Mouse (Mus musculus) cerebellum, adult 2 months (tissue): Measurements from ENCODE around the gene F10.

ENCODE experiments used
- CTCF ChIP-seq: fragments of 200-500 bp; IDR thresholded peaks from 2 replicates; pipeline ENCODE4 v1.5.1; 2011; ENCODE audit warnings: low read depth, mild to moderate bottlenecking, control low read depth, low read length, moderate library complexity, borderline replicate concordance; ENCODE audit not compliant: insufficient read depth
- POLR2A ChIP-seq: fragments of 200-500 bp; IDR thresholded peaks from 2 replicates; pipeline ENCODE4 v1.6.1; 2011; ENCODE audit warnings: low read length, control low read depth, borderline replicate concordance; ENCODE audit not compliant: insufficient read depth

GRCm38 (mm10) chr8:13037569-13037968 lies 461 bp downstream of the F10 start:
- no peak for TF ChIP-seq POLR2A
- TF ChIP-seq CTCF = no peak
